Mouse (Mus musculus) spleen, adult 2 months (tissue): ENCODE results near the gene Hipk3. TPM values are rescaled to one million over a fixed set of nuclear protein-coding genes. Genes with fewer than 3 reads are reported as not detected.
A peak's percentile ranks its signal among the peaks of the same experiment; 100 is the strongest.

Source experiments
- DNase-seq, 2 experiments: peaks; one replicate each; pipeline versions ENCODE4 v3.0.0 to v3.0.0-alpha.2; 2012 to 2021; ENCODE audit warnings: low spot score in 2 of 2, low read depth in 1 of 2
- H3K27ac ChIP-seq: fragments of 200-500 bp; 2 replicates; pipeline ENCODE4 v1.5.1; 2012; ENCODE audit warnings: low read length, inconsistent platforms; ENCODE audit not compliant: insufficient read depth
- H3K27me3 ChIP-seq: fragments of 200-500 bp; 2 replicates; pipeline ENCODE4 v1.6.1; 2012; ENCODE audit warnings: mild to moderate bottlenecking, moderate library complexity, low read length, inconsistent platforms; ENCODE audit not compliant: control insufficient read depth, insufficient read depth
- H3K36me3 ChIP-seq: fragments of 200-500 bp; 2 replicates; pipeline ENCODE4 v1.6.1; 2012; ENCODE audit warnings: mild to moderate bottlenecking, low read length, inconsistent platforms; ENCODE audit not compliant: control insufficient read depth, insufficient read depth
- H3K4me1 ChIP-seq: fragments of 200-500 bp; 2 replicates; pipeline ENCODE4 v1.6.1; 2011; ENCODE audit warnings: inconsistent platforms; ENCODE audit not compliant: control insufficient read depth, insufficient read depth, insufficient read length
- H3K4me3 ChIP-seq: fragments of 200-500 bp; 2 replicates; pipeline ENCODE4 v1.5.1; 2011; ENCODE audit warnings: mild to moderate bottlenecking, inconsistent platforms; ENCODE audit not compliant: insufficient read depth, insufficient read length; ENCODE audit errors: extremely low read depth
- CTCF ChIP-seq: fragments of 200-500 bp; IDR thresholded peaks from 2 replicates; pipeline ENCODE4 v1.5.1; 2011; ENCODE audit warnings: mild to moderate bottlenecking, inconsistent platforms; ENCODE audit not compliant: insufficient read depth, insufficient read length, insufficient replicate concordance; ENCODE audit errors: extremely low read depth
- POLR2A ChIP-seq: fragments of 200-500 bp; IDR thresholded peaks from 2 replicates; pipeline ENCODE4 v1.6.1; 2011; ENCODE audit warnings: low read depth, low read length, inconsistent platforms
- WGBS: fragments of 180-500 bp; shearing (Covaris S2); methylation state at CpG from one replicate; pipeline ENCODE4 v1.1.7; 2018; 5-methylcytosine and 5-hydroxymethylcytosine counted together
- polyA plus RNA-seq: library from polyadenylated mRNA; depleted of rRNA; stranded (reverse); fragments of >200 nt; gene quantifications from 2 replicates; pipeline ENCODE4 v1.2.3, GENCODE M21; 2012

Gene Hipk3
- polyA plus RNA-seq, 1 experiment = 14.5 TPM

GRCm38 (mm10) chr2:104502388-104502787, 8.1 kb upstream of the Hipk3 start:
- Histone ChIP-seq H3K27me3 (no peaks in the 10 kb centered on the region), H3K4me3 (no peak overlapping the region), H3K4me1 (no peaks in the 10 kb centered on the region), H3K27ac (no peak overlapping the region), H3K36me3 (no peaks in the 10 kb centered on the region)
- no peak for DNase-seq
- TF ChIP-seq POLR2A (no peak), CTCF (no peak)
- 15% methylated on average over 3 of the region's 3 CpGs for WGBS

DNA sequence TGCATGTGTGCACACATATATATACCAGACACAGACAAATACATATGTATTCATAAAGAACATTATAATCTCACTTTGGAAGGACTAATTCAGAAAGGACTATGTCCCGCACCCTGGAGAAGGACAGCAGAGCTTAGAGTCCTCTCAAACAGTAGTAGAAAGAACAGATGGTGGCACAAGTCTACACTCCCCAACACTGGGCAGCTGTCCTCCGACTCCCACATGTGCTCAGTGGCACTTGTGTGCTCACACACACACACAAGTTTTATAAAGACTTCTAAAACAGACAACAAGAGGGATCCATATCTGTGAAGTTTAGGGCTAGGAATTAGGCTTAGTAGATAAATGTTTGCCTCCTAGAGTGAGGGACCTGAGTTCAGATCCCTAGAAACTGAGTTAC, 6.8 kb upstream of the Hipk3 start:
- 93% methylated on average over 2 of the region's 2 CpGs for WGBS
- H3K27me3 ChIP-seq = no peaks in the 10 kb centered on the region
- H3K4me3 ChIP-seq = no peak overlapping the region
- no peak for TF ChIP-seq POLR2A
- TF ChIP-seq CTCF = no peak
- H3K4me1 ChIP-seq = no peaks in the 10 kb centered on the region
- no peak for DNase-seq
- H3K36me3 ChIP-seq = no peaks in the 10 kb centered on the region
- no peak overlapping the region for H3K27ac ChIP-seq

DNA sequence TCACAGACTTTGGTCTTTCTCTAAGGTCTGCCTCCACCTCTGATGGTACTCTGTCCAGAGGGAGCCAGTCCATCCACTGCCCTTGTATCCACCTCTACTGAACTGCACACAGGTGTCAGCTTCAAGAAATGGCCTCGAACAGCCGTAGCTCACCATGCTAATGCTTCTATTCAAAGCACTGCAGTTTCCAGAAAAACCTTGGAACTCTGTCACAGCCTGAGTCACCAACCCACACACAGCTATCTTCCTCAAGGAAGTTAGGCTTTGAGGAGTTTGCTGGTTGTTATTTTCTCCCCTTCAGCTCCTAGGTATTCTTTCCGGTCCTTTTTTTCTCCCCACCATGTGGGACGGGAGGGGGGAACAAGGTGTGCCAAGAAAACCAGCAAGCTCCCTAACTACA, 3.5 kb upstream of the Hipk3 start:
- H3K27ac ChIP-seq = no peak overlapping the region
- no peaks in the 10 kb centered on the region for H3K36me3 ChIP-seq
- H3K4me3 ChIP-seq = no peak overlapping the region
- no peaks in the 10 kb centered on the region for H3K27me3 ChIP-seq
- H3K4me1 ChIP-seq = no peaks in the 10 kb centered on the region
- no peak for DNase-seq
- TF ChIP-seq POLR2A = no peak
- no peak for TF ChIP-seq CTCF
- 59% methylated on average over 4 of the region's 4 CpGs for WGBS

DNA sequence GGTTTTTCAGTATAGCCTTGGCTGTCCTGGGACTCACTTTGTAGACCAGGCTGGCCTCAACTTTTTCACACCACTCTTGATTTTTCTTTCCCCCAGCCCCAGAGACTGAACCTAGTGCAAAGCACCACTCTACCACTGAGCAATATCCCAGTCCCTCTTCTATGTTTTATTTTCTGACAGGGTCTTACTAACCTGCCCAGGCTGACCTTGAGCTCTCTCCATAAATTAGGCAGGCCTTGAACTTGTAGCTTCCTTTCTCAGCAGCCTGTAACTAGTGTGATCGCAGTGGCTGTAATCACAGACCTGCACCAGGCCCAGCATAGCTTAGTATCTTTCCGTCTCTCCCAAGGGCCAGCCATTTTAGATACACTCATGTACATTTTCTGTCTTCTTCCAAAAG, 3.0 kb upstream of the Hipk3 start:
- no peak for DNase-seq
- 96% methylated on average over 2 of the region's 2 CpGs for WGBS
- no peak overlapping the region for H3K27ac ChIP-seq
- H3K36me3 ChIP-seq = no peaks in the 10 kb centered on the region
- H3K4me1 ChIP-seq = no peaks in the 10 kb centered on the region
- TF ChIP-seq CTCF = no peak
- no peak for TF ChIP-seq POLR2A
- no peaks in the 10 kb centered on the region for H3K27me3 ChIP-seq
- H3K4me3 ChIP-seq = no peak overlapping the region

- Histone ChIP-seq H3K4me3 (no peak overlapping the region), H3K4me1 (no peaks in the 10 kb centered on the region; the same call in 1 of the 2 replicates), H3K27ac (no peak overlapping the region), H3K27me3 (no peaks in the 10 kb centered on the region), H3K36me3 (no peaks in the 10 kb centered on the region)
- no peak for DNase-seq
- 88% methylated on average over 5 of the region's 5 CpGs for WGBS
- no peak for TF ChIP-seq CTCF
- no peak for TF ChIP-seq POLR2A
Measured at GRCm38 (mm10) chr2:104496206-104496605, 2.0 kb upstream of the Hipk3 start.

DNA sequence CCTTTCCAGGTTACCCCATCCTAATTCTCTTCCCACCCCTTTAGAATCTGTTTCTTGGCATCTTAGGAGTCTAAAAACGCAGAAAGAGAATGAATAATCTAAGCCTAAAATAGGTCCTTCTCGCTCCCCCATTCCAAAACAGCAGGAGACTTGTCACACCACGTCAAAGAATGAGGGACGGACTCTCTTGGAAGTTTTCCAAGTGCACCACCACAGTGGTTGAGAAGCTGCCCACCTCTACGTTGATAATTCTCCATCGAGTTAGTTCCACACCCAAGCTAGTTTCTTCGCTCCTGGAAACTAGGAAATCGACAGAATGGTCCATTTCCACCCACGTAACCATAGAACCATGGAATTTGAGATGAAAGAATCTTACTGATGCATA, 547 bp upstream of the Hipk3 start:
- DNase-seq = no peak
- H3K36me3 ChIP-seq = no peaks in the 10 kb centered on the region
- no peak for TF ChIP-seq POLR2A
- no peak for TF ChIP-seq CTCF
- H3K4me1 ChIP-seq = no peaks in the 10 kb centered on the region; the same call in 1 of the 2 replicates
- H3K27me3 ChIP-seq = no peaks in the 10 kb centered on the region
- peak overlapping the region; percentile 98 for H3K27ac ChIP-seq
- WGBS = 26% methylated on average over 9 of the region's 9 CpGs
- peak overlapping the region; percentile 94 for H3K4me3 ChIP-seq

- peak; percentile 62 to 72 for DNase-seq
- Histone ChIP-seq H3K36me3 (no peaks in the 10 kb centered on the region), H3K27ac (peak overlapping the region; percentile 98), H3K4me3 (peak overlapping the region; percentile 94), H3K4me1 (no peaks in the 10 kb centered on the region; the same call in 1 of the 2 replicates), H3K27me3 (no peaks in the 10 kb centered on the region)
- TF ChIP-seq POLR2A (peak; percentile 22), CTCF (no peak)
- WGBS = under 1% methylated on average over 97 of the region's 99 CpGs
Measured at GRCm38 (mm10) chr2:104493021-104493950, 960 bp downstream of the Hipk3 start.
